Mouse (Mus musculus): Measurements from ENCODE around the gene 1190002N15Rik. TPM values are rescaled to one million over a fixed set of nuclear protein-coding genes. Genes with fewer than 3 reads are reported as not detected.

The 1190002N15Rik gene
- polyA plus RNA-seq, 1 experiment from 2014 or later = 23.7 TPM

GRCm38 (mm10) chr9:94479382-94479781 is 58.5 kb downstream of the 1190002N15Rik start:
- Histone ChIP-seq H3K4me1 (ENCODE audit: insufficient read depth, low read depth, low read length) (peaks cover 7% of the 10 kb centered on the region; the same call in 1 of the 2 replicates), H3K4me3 (ENCODE audit: low read depth, low read length) (no peak overlapping the region), H3K9me3 (ENCODE audit: low read length) (no peaks in the 10 kb centered on the region), H3K27me3 (replicated peaks; ENCODE audit: insufficient read depth, low read length) (no peaks in the 10 kb centered on the region), H3K4me2 (replicated peaks; ENCODE audit: low read depth, low read length) (no peak overlapping the region), H3K27ac (ENCODE audit: low read length) (no peak overlapping the region), H3K36me3 (ENCODE audit: insufficient read depth, low read length) (no peaks in the 10 kb centered on the region), H3K9ac (replicated peaks; ENCODE audit: low read depth) (no peak overlapping the region)
- DNase-seq (ENCODE audit: low spot score) (no peak), ATAC-seq (no peak)
- WGBS = 84% methylated on average over 6 of the region's 6 CpGs
- TF ChIP-seq CTCF (IDR thresholded peaks at IDR 0.05) (no peak), EP300 (IDR thresholded peaks at IDR 0.05) (no peak)

- Histone ChIP-seq H3K4me3 (ENCODE audit: low read depth, low read length) (no peak overlapping the region), H3K27ac (ENCODE audit: low read length) (no peak overlapping the region), H3K4me1 (ENCODE audit: insufficient read depth, low read depth, low read length) (peaks cover 7% of the 10 kb centered on the region; the same call in 1 of the 2 replicates), H3K9ac (replicated peaks; ENCODE audit: low read depth) (no peak overlapping the region), H3K36me3 (ENCODE audit: insufficient read depth, low read length) (no peaks in the 10 kb centered on the region), H3K27me3 (replicated peaks; ENCODE audit: insufficient read depth, low read length) (no peaks in the 10 kb centered on the region), H3K9me3 (ENCODE audit: low read length) (no peaks in the 10 kb centered on the region), H3K4me2 (replicated peaks; ENCODE audit: low read depth, low read length) (no peak overlapping the region)
- WGBS = 74% methylated on average over 6 of the region's 6 CpGs
- ATAC-seq (no peak), DNase-seq (ENCODE audit: low spot score) (no peak)
- TF ChIP-seq EP300 (IDR thresholded peaks at IDR 0.05) (no peak), CTCF (IDR thresholded peaks at IDR 0.05) (no peak)
Measured at GRCm38 (mm10) chr9:94478954-94479353, 58.9 kb downstream of the 1190002N15Rik start.

GRCm38 (mm10) chr9:94475973-94476372 is 61.9 kb downstream of the 1190002N15Rik start:
- H3K4me3 ChIP-seq (ENCODE audit: low read depth, low read length) = no peak overlapping the region
- H3K4me2 ChIP-seq (replicated peaks; ENCODE audit: low read depth, low read length) = no peak overlapping the region
- ATAC-seq (no peak), DNase-seq (ENCODE audit: low spot score) (no peak)
- TF ChIP-seq CTCF (IDR thresholded peaks at IDR 0.05) (no peak), EP300 (IDR thresholded peaks at IDR 0.05) (no peak)
- no peaks in the 10 kb centered on the region for H3K9me3 ChIP-seq (ENCODE audit: low read length)
- no peaks in the 10 kb centered on the region for H3K4me1 ChIP-seq (ENCODE audit: insufficient read depth, low read depth, low read length)
- no peaks in the 10 kb centered on the region for H3K27me3 ChIP-seq (replicated peaks; ENCODE audit: insufficient read depth, low read length)
- H3K9ac ChIP-seq (replicated peaks; ENCODE audit: low read depth) = no peak overlapping the region
- 96% methylated on average over 1 of the region's 1 CpGs for WGBS
- H3K36me3 ChIP-seq (ENCODE audit: insufficient read depth, low read length) = no peaks in the 10 kb centered on the region
- no peak overlapping the region for H3K27ac ChIP-seq (ENCODE audit: low read length)

DNA sequence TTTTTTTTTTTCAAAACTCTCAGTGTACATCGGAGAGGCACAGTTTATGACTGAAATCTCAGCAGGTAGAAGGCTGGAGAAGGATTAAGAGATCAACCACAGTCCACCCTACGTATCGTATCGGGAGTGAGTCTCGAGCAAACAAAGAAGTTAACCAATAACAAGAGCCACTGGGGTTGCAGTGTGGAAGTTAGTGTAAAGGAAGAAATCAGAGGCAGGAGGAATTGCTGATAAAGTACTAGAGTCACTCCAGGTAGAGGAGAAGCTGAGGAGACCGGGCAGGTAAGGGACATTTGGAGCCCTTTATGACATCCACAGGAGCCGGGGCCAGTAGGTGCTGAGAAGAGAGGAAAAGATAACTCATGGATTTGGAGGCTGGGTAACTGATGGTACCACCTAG is 64.0 kb downstream of the 1190002N15Rik start:
- ATAC-seq = no peak

DNA sequence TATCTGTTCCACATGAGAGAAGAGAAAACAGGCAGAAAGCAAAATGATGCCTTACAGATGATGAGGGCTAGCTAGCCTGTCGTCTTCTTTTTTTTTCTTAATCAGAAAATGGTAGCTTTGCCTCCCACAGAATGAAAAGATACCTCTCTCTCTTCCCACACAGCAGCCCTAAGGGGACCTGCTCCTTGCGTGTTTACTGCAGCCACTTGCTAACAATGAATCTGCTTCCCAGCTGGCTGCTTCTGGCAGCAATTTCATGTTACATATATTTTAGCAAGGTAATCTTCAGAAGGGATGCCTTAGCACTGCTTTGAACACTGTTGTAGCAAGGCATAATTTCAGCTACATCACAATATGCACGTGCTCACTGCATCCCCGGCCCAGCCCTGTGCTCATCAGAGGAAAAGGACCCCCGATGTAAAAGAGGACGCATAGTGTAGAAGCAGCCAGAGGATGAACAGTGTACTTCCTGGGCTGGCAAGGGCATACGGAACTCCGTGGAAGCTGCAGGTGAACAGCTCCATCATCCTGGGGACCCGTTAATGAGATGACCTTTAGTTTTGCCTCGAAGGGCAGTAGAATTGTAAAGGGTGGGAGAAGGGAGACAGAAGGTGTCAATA is 64.8 kb downstream of the 1190002N15Rik start:
- ATAC-seq (no peak), DNase-seq (ENCODE audit: low spot score) (no peak)
- Histone ChIP-seq H3K27me3 (replicated peaks; ENCODE audit: insufficient read depth, low read length) (no peaks in the 10 kb centered on the region), H3K9me3 (ENCODE audit: low read length) (no peaks in the 10 kb centered on the region), H3K4me3 (ENCODE audit: low read depth, low read length) (no peak overlapping the region), H3K4me1 (ENCODE audit: insufficient read depth, low read depth, low read length) (no peaks in the 10 kb centered on the region), H3K4me2 (replicated peaks; ENCODE audit: low read depth, low read length) (no peak overlapping the region), H3K27ac (ENCODE audit: low read length) (no peak overlapping the region), H3K36me3 (ENCODE audit: insufficient read depth, low read length) (no peaks in the 10 kb centered on the region), H3K9ac (replicated peaks; ENCODE audit: low read depth) (no peak overlapping the region)
- no peak for TF ChIP-seq EP300 (IDR thresholded peaks at IDR 0.05)
- no peak for TF ChIP-seq CTCF (IDR thresholded peaks at IDR 0.05)
- WGBS = 58% methylated on average over 10 of the region's 10 CpGs

More for the DNA sequence above, 64.0 kb downstream of the 1190002N15Rik start:
- no peak overlapping the region for H3K4me3 ChIP-seq (ENCODE audit: low read depth, low read length)
- no peaks in the 10 kb centered on the region for H3K9me3 ChIP-seq (ENCODE audit: low read length)
- H3K36me3 ChIP-seq (ENCODE audit: insufficient read depth, low read length) = no peaks in the 10 kb centered on the region
- no peak overlapping the region for H3K9ac ChIP-seq (replicated peaks; ENCODE audit: low read depth)
- 53% methylated on average over 7 of the region's 7 CpGs for WGBS
- H3K27me3 ChIP-seq (replicated peaks; ENCODE audit: insufficient read depth, low read length) = no peaks in the 10 kb centered on the region
- DNase-seq (ENCODE audit: low spot score) = no peak
- no peak for TF ChIP-seq EP300 (IDR thresholded peaks at IDR 0.05)
- H3K4me2 ChIP-seq (replicated peaks; ENCODE audit: low read depth, low read length) = no peak overlapping the region
- no peak overlapping the region for H3K27ac ChIP-seq (ENCODE audit: low read length)
- H3K4me1 ChIP-seq (ENCODE audit: insufficient read depth, low read depth, low read length) = no peaks in the 10 kb centered on the region

DNA sequence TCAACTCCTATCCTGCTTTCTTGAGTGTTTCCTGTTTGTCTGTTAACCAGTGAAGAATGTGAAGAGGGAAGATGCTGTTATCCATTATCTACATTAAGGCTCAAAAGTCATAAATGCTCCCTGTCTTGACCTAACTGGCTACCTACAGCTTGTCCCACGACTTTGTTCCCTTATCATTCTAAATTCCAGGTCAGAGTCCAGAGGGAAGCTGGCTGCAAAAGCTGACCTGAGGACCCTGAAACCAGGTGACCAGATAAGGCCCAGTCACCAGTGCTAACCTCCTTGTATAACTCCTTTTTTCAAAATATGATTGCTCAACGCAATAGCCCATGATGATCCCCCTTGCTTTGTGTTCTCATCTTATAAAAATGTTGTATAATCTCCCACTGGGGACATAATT is 66.4 kb downstream of the 1190002N15Rik start:
- Histone ChIP-seq H3K27me3 (replicated peaks; ENCODE audit: insufficient read depth, low read length) (no peaks in the 10 kb centered on the region), H3K36me3 (ENCODE audit: insufficient read depth, low read length) (no peaks in the 10 kb centered on the region)
- ATAC-seq = no peak

More for the DNA sequence above, 66.4 kb downstream of the 1190002N15Rik start:
- Histone ChIP-seq H3K4me1 (ENCODE audit: insufficient read depth, low read depth, low read length) (no peaks in the 10 kb centered on the region), H3K4me3 (ENCODE audit: low read depth, low read length) (no peak overlapping the region), H3K4me2 (replicated peaks; ENCODE audit: low read depth, low read length) (no peak overlapping the region), H3K9me3 (ENCODE audit: low read length) (no peaks in the 10 kb centered on the region), H3K9ac (replicated peaks; ENCODE audit: low read depth) (no peak overlapping the region), H3K27ac (ENCODE audit: low read length) (no peak overlapping the region)
- WGBS = 45% methylated on average over 2 of the region's 2 CpGs
- DNase-seq (ENCODE audit: low spot score) = no peak
- TF ChIP-seq CTCF (IDR thresholded peaks at IDR 0.05) = no peak
- TF ChIP-seq EP300 (IDR thresholded peaks at IDR 0.05) = no peak

Other genes with a start within 250 kb of the 1190002N15Rik start
- 3.4 and 3.7 TPM in 2 replicates for gene Slc9a9, start 131.8 kb upstream of the 1190002N15Rik start, polyA plus RNA-seq (2015; fragmentation: Nextera tagmentation; extraction: Ambion mirVana)

Measured in lung, postnatal 0 days (tissue).